Mouse (Mus musculus): Measurements from ENCODE around the gene St6gal1.
A peak's percentile ranks its signal among the peaks of the same experiment; 100 is the strongest.

Gene St6gal1

GRCm38 (mm10) chr16:23337317-23337716 is 112.8 kb downstream of the St6gal1 start:
- DNase-seq (ENCODE audit: low read depth), result no peak

- no peak for DNase-seq (ENCODE audit: low read depth)
Measured at GRCm38 (mm10) chr16:23341254-23341653, 116.7 kb downstream of the St6gal1 start.

- DNase-seq (ENCODE audit: low read depth), result no peak
Measured at GRCm38 (mm10) chr16:23350802-23351201, 126.3 kb downstream of the St6gal1 start.

- DNase-seq (ENCODE audit: low read depth), result no peak
Measured at GRCm38 (mm10) chr16:23361031-23361430, 136.5 kb downstream of the St6gal1 start.

- no peak for DNase-seq (ENCODE audit: low read depth)
Measured at GRCm38 (mm10) chr16:23361434-23361970, 137.0 kb downstream of the St6gal1 start.

- DNase-seq (ENCODE audit: low read depth), result no peak
Measured at GRCm38 (mm10) chr16:23364328-23364990, 139.9 kb downstream of the St6gal1 start.

GRCm38 (mm10) chr16:23369124-23369523 is 144.6 kb downstream of the St6gal1 start:
- no peak for DNase-seq (ENCODE audit: low read depth)

- no peak for DNase-seq (ENCODE audit: low read depth)
Measured at GRCm38 (mm10) chr16:23370724-23371123, 146.2 kb downstream of the St6gal1 start.

GRCm38 (mm10) chr16:23372340-23372739 is 147.8 kb downstream of the St6gal1 start:
- DNase-seq (ENCODE audit: low read depth), result no peak

GRCm38 (mm10) chr16:23374068-23374467 is 149.5 kb downstream of the St6gal1 start:
- no peak for DNase-seq (ENCODE audit: low read depth)

GRCm38 (mm10) chr16:23374938-23375337 is 150.4 kb downstream of the St6gal1 start:
- no peak for DNase-seq (ENCODE audit: low read depth)

GRCm38 (mm10) chr16:23376189-23376588 is 151.6 kb downstream of the St6gal1 start:
- no peak for DNase-seq (ENCODE audit: low read depth)

- no peak for DNase-seq (ENCODE audit: low read depth)
Measured at GRCm38 (mm10) chr16:23379536-23380230, 155.1 kb downstream of the St6gal1 start.

GRCm38 (mm10) chr16:23384304-23384703 is 159.8 kb downstream of the St6gal1 start:
- no peak for DNase-seq (ENCODE audit: low read depth)

GRCm38 (mm10) chr16:23397931-23398330 is 173.4 kb downstream of the St6gal1 start:
- DNase-seq (ENCODE audit: low read depth), result no peak

- DNase-seq (ENCODE audit: low read depth), result peak; percentile 19
Measured at GRCm38 (mm10) chr16:23401463-23401862, 176.9 kb downstream of the St6gal1 start.

GRCm38 (mm10) chr16:23401959-23402358 is 177.4 kb downstream of the St6gal1 start:
- DNase-seq (ENCODE audit: low read depth), result no peak

- DNase-seq (ENCODE audit: low read depth), result peak; percentile 36
Measured at GRCm38 (mm10) chr16:23403008-23403755, 178.6 kb downstream of the St6gal1 start.

Measured in c-Kit-positive CD71-positive TER-119-negative erythroid progenitor cells, embryonic 14.5 days (primary cell).